Mouse (Mus musculus) kidney, embryonic 14.5 days (tissue): ENCODE data around the gene Lrrc3c. TPM values are rescaled to one million over a fixed set of nuclear protein-coding genes. Genes with fewer than 3 reads are reported as not detected.

Experiments
- ATAC-seq: fragments of 200-750 bp; cut with Nextera tagmentation; 2 replicates; pipeline ENCODE4 v1.8.0; 2017; ENCODE audit warnings: moderate number of reproducible peaks, mild to moderate bottlenecking, moderate TSS enrichment, moderate library complexity; ENCODE audit not compliant: low FRiP score, low TSS enrichment
- H3K27ac ChIP-seq: fragments of 300-500 bp; sonication (generic); 2 replicates; pipeline ENCODE4 v1.5.1; 2014; ENCODE audit warnings: low read depth, mild to moderate bottlenecking, low read length, moderate library complexity, mixed read lengths
- H3K27me3 ChIP-seq: fragments of 300-500 bp; sonication (generic); 2 replicates; pipeline ENCODE4 v1.6.1; 2014; ENCODE audit warnings: mild to moderate bottlenecking, low read length; ENCODE audit not compliant: control insufficient read depth, insufficient read depth
- H3K36me3 ChIP-seq: fragments of 300-500 bp; sonication (generic); 2 replicates; pipeline ENCODE4 v1.6.1; 2014; ENCODE audit warnings: low read length, mixed read lengths; ENCODE audit not compliant: control insufficient read depth, insufficient read depth
- H3K4me1 ChIP-seq: fragments of 300-500 bp; sonication (generic); 2 replicates; pipeline ENCODE4 v1.6.1; 2014; ENCODE audit warnings: low read length, mixed read lengths; ENCODE audit not compliant: control insufficient read depth, insufficient read depth
- H3K4me2 ChIP-seq: fragments of 300-500 bp; sonication (generic); replicated peaks from 2 replicates; pipeline ENCODE4 v1.6.1; 2014; ENCODE audit warnings: low read depth, mild to moderate bottlenecking, low read length
- H3K4me3 ChIP-seq: fragments of 300-500 bp; sonication (generic); 2 replicates; pipeline ENCODE4 v1.5.1; 2014; ENCODE audit warnings: mild to moderate bottlenecking, low read length
- H3K9ac ChIP-seq: fragments of 300-500 bp; sonication (generic); 2 replicates; pipeline ENCODE4 v1.6.1; 2014; ENCODE audit warnings: low read depth, mild to moderate bottlenecking, low read length, moderate library complexity
- H3K9me3 ChIP-seq: fragments of 300-500 bp; sonication (generic); 2 replicates; pipeline ENCODE4 v1.6.1; 2016; ENCODE audit warnings: low read length; ENCODE audit not compliant: control insufficient read depth
- WGBS: fragments of 180-500 bp; shearing (Covaris S2); extraction: QIAGEN DNeasy Blood & Tissue Kit; methylation state at CpG from one replicate; pipeline ENCODE4 v1.1.7; 2014; 5-methylcytosine and 5-hydroxymethylcytosine counted together
- polyA plus RNA-seq: library from polyadenylated mRNA; unstranded; fragments of >200 nt; fragmentation: Nextera tagmentation; extraction: Ambion mirVana; gene quantifications from 2 replicates; pipeline ENCODE4 v1.2.1, GENCODE M21; 2014

Gene Lrrc3c
- polyA plus RNA-seq: not detected in 2 replicates

- Histone ChIP-seq H3K4me2 (no peak within 1 kb of the TSS), H3K9ac (no peak within 1 kb of the TSS), H3K4me1 (0 out of 2 replicates have a peak, but pooled peaks cover 10% of the 10 kb centered on the region), H3K36me3 (no peaks in the 10 kb centered on the region), H3K27ac (no peak within 1 kb of the TSS), H3K4me3 (no peak within 1 kb of the TSS), H3K9me3 (no peaks in the 10 kb centered on the region), H3K27me3 (peaks cover 18% of the 10 kb centered on the region)
- 88% methylated on average over 8 of the region's 8 CpGs for WGBS
- ATAC-seq: no peak
Measured at GRCm38 (mm10) chr11:98597991-98598390, at the start of gene Lrrc3c. Gene Lrrc3c (plus strand): TSS chr11:98598291.

- H3K4me2 ChIP-seq: no peak overlapping the region
- no peaks in the 10 kb centered on the region for H3K9me3 ChIP-seq
- H3K36me3 ChIP-seq: no peaks in the 10 kb centered on the region
- H3K27me3 ChIP-seq: peaks cover 38% of the 10 kb centered on the region
- no peak overlapping the region for H3K4me3 ChIP-seq
- WGBS: 73% methylated on average over 4 of the region's 4 CpGs
- peaks cover 4% of the 10 kb centered on the region; the same call in 1 of the 2 replicates for H3K4me1 ChIP-seq
- no peak for ATAC-seq
- no peak overlapping the region for H3K9ac ChIP-seq
- H3K27ac ChIP-seq: no peak overlapping the region
Measured at GRCm38 (mm10) chr11:98549363-98549762, 48.7 kb upstream of the Lrrc3c start.

GRCm38 (mm10) chr11:98550311-98550974 lies 47.6 kb upstream of the Lrrc3c start:
- Histone ChIP-seq H3K4me2 (peak overlapping the region; percentile 78), H3K9me3 (no peaks in the 10 kb centered on the region), H3K4me3 (peak overlapping the region; percentile 73), H3K4me1 (peaks cover 4% of the 10 kb centered on the region; the same call in 1 of the 2 replicates), H3K36me3 (no peaks in the 10 kb centered on the region), H3K27ac (no peak overlapping the region; the same call in 1 of the 2 replicates), H3K27me3 (peaks cover 36% of the 10 kb centered on the region), H3K9ac (0 out of 2 replicates have a peak overlapping the region, but pooled peaks have one; percentile 15)
- WGBS: 19% methylated on average over 20 of the region's 20 CpGs
- ATAC-seq: no peak

DNA sequence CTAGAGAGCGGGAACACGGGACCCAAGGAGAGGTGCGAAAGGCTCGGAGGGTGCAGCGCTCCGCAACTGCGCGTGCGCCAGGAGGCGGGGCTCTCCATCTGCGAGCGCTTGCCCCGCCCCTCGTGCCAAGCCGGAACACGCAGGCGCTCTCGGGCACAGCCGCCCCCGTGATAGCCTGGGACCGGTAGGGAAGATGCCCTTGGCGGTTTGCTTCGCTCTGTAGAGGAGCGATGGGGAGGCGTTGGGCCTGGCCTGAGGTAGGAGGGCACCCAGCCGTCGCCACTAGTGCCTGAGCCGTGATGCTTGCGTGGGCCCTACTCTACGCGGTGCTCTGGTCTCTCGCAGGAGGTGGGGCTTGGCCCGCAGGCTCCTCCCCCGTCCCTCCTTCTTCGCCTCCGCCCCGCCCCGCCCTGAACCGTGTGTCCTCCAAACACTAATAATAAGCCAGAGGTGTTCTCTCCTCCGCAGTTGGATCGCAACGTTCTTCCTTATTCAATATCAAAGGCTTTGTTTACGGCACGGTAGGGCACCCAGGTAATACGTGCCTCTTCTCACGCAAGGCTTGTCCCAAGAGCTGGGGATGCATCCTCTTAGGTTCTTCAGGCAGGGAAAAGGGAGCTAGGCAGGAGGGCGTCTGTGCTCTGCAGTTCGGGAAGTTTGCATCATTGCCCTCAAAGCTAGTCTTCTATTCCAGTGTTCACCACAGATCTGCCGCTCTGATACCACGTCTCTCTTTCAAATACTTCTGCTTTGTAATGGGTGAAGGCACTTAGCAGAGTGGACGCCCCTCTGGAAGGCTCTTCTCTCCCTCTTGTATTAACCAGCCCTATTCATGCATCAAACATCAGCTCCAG lies 46.9 kb upstream of the Lrrc3c start, which contains the start of gene Zpbp2:
Zpbp2 (plus strand) TSS at position 123 of the 854 bp plus-strand sequence.
- WGBS: 1% methylated on average over 51 of the region's 51 CpGs
- H3K36me3 ChIP-seq: no peaks in the 10 kb centered on the region
- peak; percentile 97 for ATAC-seq
- H3K4me2 ChIP-seq: peak within 1 kb of the TSS; percentile 78
- H3K4me3 ChIP-seq: peak within 1 kb of the TSS; percentile 73
- peaks cover 4% of the 10 kb centered on the region; the same call in 1 of the 2 replicates for H3K4me1 ChIP-seq
- H3K9me3 ChIP-seq: no peaks in the 10 kb centered on the region
- H3K27me3 ChIP-seq: peaks cover 29% of the 10 kb centered on the region
- peak within 1 kb of the TSS; percentile 52; the same call in 1 of the 2 replicates for H3K27ac ChIP-seq
- peak within 1 kb of the TSS; percentile 61 for H3K9ac ChIP-seq

GRCm38 (mm10) chr11:98553966-98554365 lies 44.1 kb upstream of the Lrrc3c start:
- Histone ChIP-seq H3K4me2 (no peak overlapping the region), H3K9me3 (no peaks in the 10 kb centered on the region), H3K36me3 (no peaks in the 10 kb centered on the region), H3K4me1 (peaks cover 4% of the 10 kb centered on the region; the same call in 1 of the 2 replicates), H3K27ac (no peak overlapping the region), H3K9ac (no peak overlapping the region), H3K4me3 (no peak overlapping the region), H3K27me3 (peaks cover 12% of the 10 kb centered on the region)
- WGBS: 88% methylated on average over 4 of the region's 4 CpGs
- ATAC-seq: no peak

DNA sequence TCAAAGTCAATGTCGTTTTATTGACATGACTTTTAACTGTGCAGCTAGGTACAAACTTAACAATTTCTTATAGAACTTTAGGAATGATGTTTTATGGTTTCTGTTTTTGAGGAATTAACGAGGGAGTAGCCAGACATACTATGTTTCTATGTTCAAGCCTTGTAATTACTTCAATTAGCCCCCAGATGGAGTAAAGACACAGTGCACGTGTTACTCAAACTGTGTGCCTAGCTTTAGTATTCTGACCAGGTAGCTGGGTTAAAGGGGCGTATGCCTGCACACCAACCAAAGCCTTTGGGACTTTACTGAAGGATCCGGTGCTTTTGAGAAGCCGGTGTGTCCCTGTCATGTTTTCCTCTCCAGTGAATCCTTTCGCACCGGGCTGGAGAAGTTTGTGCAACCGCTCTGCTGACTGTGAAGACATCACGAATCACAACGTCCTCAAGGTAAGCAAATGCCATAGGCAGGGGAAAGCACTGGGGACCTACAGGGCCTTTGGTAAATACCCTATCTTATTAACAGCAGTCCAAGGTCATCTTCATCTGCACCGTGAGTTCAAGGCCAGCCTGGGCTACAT lies 42.9 kb upstream of the Lrrc3c start:
- Histone ChIP-seq H3K27ac (no peak overlapping the region), H3K9ac (no peak overlapping the region), H3K9me3 (no peaks in the 10 kb centered on the region), H3K4me1 (peaks cover 4% of the 10 kb centered on the region; the same call in 1 of the 2 replicates), H3K4me2 (no peak overlapping the region), H3K4me3 (no peak overlapping the region), H3K36me3 (no peaks in the 10 kb centered on the region), H3K27me3 (peaks cover 3% of the 10 kb centered on the region)
- ATAC-seq: no peak
- WGBS: 73% methylated on average over 12 of the region's 12 CpGs

- H3K9me3 ChIP-seq: no peaks in the 10 kb centered on the region
- H3K36me3 ChIP-seq: no peaks in the 10 kb centered on the region
- no peaks in the 10 kb centered on the region for H3K27me3 ChIP-seq
- no peak overlapping the region for H3K27ac ChIP-seq
- H3K4me2 ChIP-seq: no peak overlapping the region
- H3K4me3 ChIP-seq: no peak overlapping the region
- 29% methylated on average over 7 of the region's 7 CpGs for WGBS
- no peak overlapping the region for H3K9ac ChIP-seq
- no peaks in the 10 kb centered on the region for H3K4me1 ChIP-seq
- ATAC-seq: no peak
Measured at GRCm38 (mm10) chr11:98560942-98561341, 37.1 kb upstream of the Lrrc3c start.

DNA sequence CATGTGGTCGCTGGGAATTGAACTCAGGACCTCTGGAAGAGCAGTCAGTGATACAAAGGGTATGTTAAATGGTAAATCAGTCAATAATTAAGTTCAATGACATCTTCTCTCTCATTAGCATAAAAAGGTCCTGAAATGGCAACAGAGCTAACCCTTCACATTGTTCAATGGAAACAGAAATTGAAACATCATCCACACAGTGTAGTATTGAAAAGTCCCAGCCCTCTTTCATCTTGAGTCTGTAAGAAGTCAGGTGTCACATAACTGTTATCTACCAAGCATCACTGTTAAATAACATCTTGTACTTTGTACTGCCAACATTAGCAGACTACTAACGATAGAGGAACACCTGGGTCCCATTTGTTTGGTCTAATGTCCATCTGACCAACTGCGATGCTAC lies 35.1 kb upstream of the Lrrc3c start:
- WGBS: 84% methylated on average over 3 of the region's 3 CpGs
- no peak overlapping the region for H3K4me3 ChIP-seq
- H3K36me3 ChIP-seq: no peaks in the 10 kb centered on the region
- H3K9ac ChIP-seq: no peak overlapping the region
- no peaks in the 10 kb centered on the region for H3K27me3 ChIP-seq
- ATAC-seq: no peak
- no peaks in the 10 kb centered on the region for H3K9me3 ChIP-seq
- no peak overlapping the region for H3K4me2 ChIP-seq
- no peak overlapping the region for H3K27ac ChIP-seq
- no peaks in the 10 kb centered on the region for H3K4me1 ChIP-seq
